Mouse (Mus musculus) neutrophil, adult 5-6 weeks (primary cell): ENCODE data around the gene Gpam. TPM values are rescaled to one million over a fixed set of nuclear protein-coding genes. Genes with fewer than 3 reads are reported as not detected.

ENCODE experiments used
- ATAC-seq: fragments of 151-379, 151-347 bp; 2 replicates; pipeline ENCODE4 v1.8.0; 2017; ENCODE audit warnings: mild to moderate bottlenecking, moderate TSS enrichment; ENCODE audit not compliant: insufficient number of reproducible peaks, poor library complexity, low FRiP score, severe bottlenecking; ENCODE audit errors: extremely low read depth
- total RNA-seq: library from RNA; stranded (forward); fragments of 200-1000 nt; gene quantifications from 2 replicates; pipeline ENCODE4 v1.2.3, GENCODE M21; 2017

Gpam gene
- total RNA-seq, 1 experiment from 2014 or later = 5.9 TPM

- ATAC-seq = no peak
These were observed 17.7 kb upstream of the Gpam start for GRCm38 (mm10) chr19:55144691-55145090.

GRCm38 (mm10) chr19:55143391-55144300 is 16.6 kb upstream of the Gpam start:
- ATAC-seq = no peak

- no peak for ATAC-seq
These were observed 12.3 kb upstream of the Gpam start for GRCm38 (mm10) chr19:55139301-55139700.

GRCm38 (mm10) chr19:55138506-55138905 is 11.5 kb upstream of the Gpam start:
- no peak for ATAC-seq

GRCm38 (mm10) chr19:55137884-55138283 is 10.8 kb upstream of the Gpam start:
- ATAC-seq = no peak

GRCm38 (mm10) chr19:55136693-55137427 is 9.8 kb upstream of the Gpam start:
- no peak for ATAC-seq

GRCm38 (mm10) chr19:55135918-55136317 is 8.9 kb upstream of the Gpam start:
- no peak for ATAC-seq

GRCm38 (mm10) chr19:55134521-55134920 is 7.5 kb upstream of the Gpam start:
- ATAC-seq = no peak

GRCm38 (mm10) chr19:55132476-55132875 is 5.4 kb upstream of the Gpam start:
- no peak for ATAC-seq

GRCm38 (mm10) chr19:55131747-55132146 is 4.7 kb upstream of the Gpam start:
- no peak for ATAC-seq

- no peak for ATAC-seq
These were observed 1.4 kb upstream of the Gpam start for GRCm38 (mm10) chr19:55128469-55128868.

- no peak for ATAC-seq
These were observed 1.6 kb downstream of the Gpam start for GRCm38 (mm10) chr19:55125456-55125855.

- ATAC-seq = no peak
These were observed 4.0 kb downstream of the Gpam start for GRCm38 (mm10) chr19:55123001-55123536.

GRCm38 (mm10) chr19:55122351-55122980 is 4.6 kb downstream of the Gpam start:
- ATAC-seq = no peak

GRCm38 (mm10) chr19:55121836-55122235 is 5.2 kb downstream of the Gpam start:
- ATAC-seq = no peak

- ATAC-seq = no peak
These were observed 6.4 kb downstream of the Gpam start for GRCm38 (mm10) chr19:55120518-55121244.

GRCm38 (mm10) chr19:55119541-55119940 is 7.5 kb downstream of the Gpam start:
- ATAC-seq = no peak

- ATAC-seq = no peak
These were observed 9.0 kb downstream of the Gpam start for GRCm38 (mm10) chr19:55117991-55118390.
